Mouse (Mus musculus) heart, adult 2 months (tissue): ENCODE measurements around the gene Mthfs.

Experiments used
- CTCF ChIP-seq: fragments of 200-600 bp; IDR thresholded peaks from 2 replicates; pipeline ENCODE4 v1.8.1; 2022; ENCODE audit warnings: antibody characterized with exemption, mild to moderate bottlenecking, moderate library complexity
- EP300 ChIP-seq: fragments of 200-500 bp; IDR thresholded peaks from 2 replicates; pipeline ENCODE4 v1.6.1; 2011; ENCODE audit warnings: low read depth, low read length, control low read depth; ENCODE audit not compliant: insufficient read depth
- POLR2A ChIP-seq: fragments of 200-500 bp; IDR thresholded peaks from 2 replicates; pipeline ENCODE4 v1.6.1; 2011; ENCODE audit warnings: mild to moderate bottlenecking, low read depth, low read length, control low read depth; ENCODE audit not compliant: insufficient read depth

DNA sequence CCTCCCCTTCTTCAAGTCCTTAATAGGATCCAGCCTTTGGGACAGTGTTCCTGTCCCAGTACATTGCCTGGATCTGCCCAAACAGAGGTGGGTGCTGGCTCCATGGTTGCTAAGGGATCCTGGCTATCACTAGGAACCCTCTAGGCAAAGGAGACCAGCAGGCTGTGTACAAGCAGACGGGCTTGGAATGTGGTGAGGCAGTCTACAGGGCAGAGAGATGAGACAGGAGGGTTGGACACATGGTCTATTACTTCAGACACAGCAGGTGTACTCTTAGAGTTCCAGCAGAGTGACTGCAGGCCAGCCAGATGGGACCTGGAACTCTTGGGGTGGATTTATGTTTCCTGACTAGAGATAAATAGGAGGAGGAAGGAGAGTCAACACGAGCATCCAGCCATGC is 59.9 kb downstream of the Mthfs start:
- no peak for TF ChIP-seq CTCF
- no peak for TF ChIP-seq POLR2A
- no peak for TF ChIP-seq EP300
